Mouse (Mus musculus): ENCODE results near the gene Cercam. TPM values are rescaled to one million over a fixed set of nuclear protein-coding genes. Genes with fewer than 3 reads are reported as not detected.
A peak's percentile ranks its signal among the peaks of the same experiment; 100 is the strongest.
"Not testable (repeated sequence)": the region's sequence is repeated elsewhere in the genome, so short reads cannot be mapped to it uniquely, and the experiment has no call there.

The Cercam gene
- polyA plus RNA-seq, 1 experiment from 2014 or later, result 22.6 TPM

DNA sequence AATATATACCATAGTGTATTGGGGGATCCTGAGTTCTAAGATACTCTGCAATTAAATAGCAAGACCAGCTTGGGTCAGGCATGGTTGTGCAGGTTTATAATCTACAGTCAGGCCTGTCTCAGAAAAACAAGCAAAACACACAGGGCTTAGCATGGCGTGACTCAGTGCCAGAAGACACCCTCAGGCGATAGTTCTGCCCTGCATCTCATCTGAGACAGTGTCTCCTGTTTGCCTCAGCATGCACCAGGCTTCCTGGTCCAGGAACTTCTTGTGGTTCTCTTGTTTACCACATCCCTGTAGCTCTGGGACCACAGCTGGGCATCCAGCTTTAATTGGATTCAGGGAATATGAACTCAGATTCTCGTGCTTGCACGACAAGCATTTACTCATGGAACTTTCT lies 3.8 kb upstream of the Cercam start:
- H3K4me2 ChIP-seq (ENCODE audit: low read length), result no peak overlapping the region
- H3K9me3 ChIP-seq (ENCODE audit: control insufficient read depth, low read length), result no peaks in the 10 kb centered on the region
- no peak for ATAC-seq
- H3K27me3 ChIP-seq (replicated peaks; ENCODE audit: control insufficient read depth, insufficient read depth, low read length), result no peaks in the 10 kb centered on the region
- H3K36me3 ChIP-seq (ENCODE audit: control insufficient read depth, insufficient read depth, low read length), result no peaks in the 10 kb centered on the region
- no peak overlapping the region for H3K27ac ChIP-seq (ENCODE audit: low read depth, low read length)
- H3K9ac ChIP-seq (ENCODE audit: low read depth, low read length), result no peak overlapping the region
- H3K4me3 ChIP-seq (ENCODE audit: low read length), result no peak overlapping the region
- 82% methylated on average over 4 of the region's 4 CpGs for WGBS
- peaks cover 7% of the 10 kb centered on the region for H3K4me1 ChIP-seq (ENCODE audit: control insufficient read depth, insufficient read depth, low read depth, low read length)

DNA sequence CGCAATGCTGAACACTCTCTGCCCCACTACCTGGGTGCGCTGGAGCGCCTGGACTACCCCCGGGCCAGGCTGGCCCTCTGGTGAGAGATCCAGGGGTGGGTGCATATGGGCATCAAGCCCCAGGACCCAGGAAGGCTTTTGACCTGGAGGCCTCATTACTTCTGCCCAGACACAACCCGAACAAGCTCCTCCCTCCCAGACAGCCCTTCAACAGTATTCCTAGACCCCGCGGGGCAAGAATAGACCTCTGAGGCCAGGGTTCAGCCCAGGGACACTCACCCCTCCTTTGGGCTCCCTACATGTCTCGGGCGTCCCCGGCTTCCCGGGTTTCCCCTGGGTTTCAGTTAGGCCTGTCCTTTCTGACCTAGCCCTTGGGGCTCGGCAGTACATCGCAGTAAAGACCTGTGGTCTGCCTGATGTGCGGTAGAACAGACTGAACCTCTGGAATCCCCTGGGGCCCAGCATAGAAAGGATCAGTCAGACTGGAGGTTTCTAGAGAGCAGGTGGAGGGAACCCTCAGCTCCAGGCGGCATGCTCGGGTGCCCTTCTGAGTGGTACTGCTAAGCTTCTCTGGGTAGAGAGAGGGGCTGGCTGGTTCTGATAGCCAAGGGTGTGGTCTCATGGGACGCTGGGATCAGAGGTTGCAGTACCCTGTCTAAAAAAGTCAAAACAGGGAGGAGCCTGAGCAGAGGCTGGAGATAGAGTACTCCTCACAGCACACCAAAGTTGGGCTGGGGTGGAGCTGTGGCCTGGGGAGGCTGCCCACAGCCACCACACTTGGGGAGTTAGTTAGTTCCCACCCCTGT lies 885 bp downstream of the Cercam start:
- Histone ChIP-seq H3K4me2 (ENCODE audit: low read length) (peak overlapping the region; percentile 87), H3K27me3 (replicated peaks; ENCODE audit: control insufficient read depth, insufficient read depth, low read length) (no peaks in the 10 kb centered on the region), H3K27ac (ENCODE audit: low read depth, low read length) (peak overlapping the region; percentile 81), H3K36me3 (ENCODE audit: control insufficient read depth, insufficient read depth, low read length) (no peaks in the 10 kb centered on the region), H3K9ac (ENCODE audit: low read depth, low read length) (peak overlapping the region; percentile 76), H3K4me1 (ENCODE audit: control insufficient read depth, insufficient read depth, low read depth, low read length) (peaks cover 8% of the 10 kb centered on the region), H3K4me3 (ENCODE audit: low read length) (peak overlapping the region; percentile 56), H3K9me3 (ENCODE audit: control insufficient read depth, low read length) (no peaks in the 10 kb centered on the region)
- peak; percentile 18 for ATAC-seq
- 5% methylated on average over 17 of the region's 17 CpGs for WGBS

DNA sequence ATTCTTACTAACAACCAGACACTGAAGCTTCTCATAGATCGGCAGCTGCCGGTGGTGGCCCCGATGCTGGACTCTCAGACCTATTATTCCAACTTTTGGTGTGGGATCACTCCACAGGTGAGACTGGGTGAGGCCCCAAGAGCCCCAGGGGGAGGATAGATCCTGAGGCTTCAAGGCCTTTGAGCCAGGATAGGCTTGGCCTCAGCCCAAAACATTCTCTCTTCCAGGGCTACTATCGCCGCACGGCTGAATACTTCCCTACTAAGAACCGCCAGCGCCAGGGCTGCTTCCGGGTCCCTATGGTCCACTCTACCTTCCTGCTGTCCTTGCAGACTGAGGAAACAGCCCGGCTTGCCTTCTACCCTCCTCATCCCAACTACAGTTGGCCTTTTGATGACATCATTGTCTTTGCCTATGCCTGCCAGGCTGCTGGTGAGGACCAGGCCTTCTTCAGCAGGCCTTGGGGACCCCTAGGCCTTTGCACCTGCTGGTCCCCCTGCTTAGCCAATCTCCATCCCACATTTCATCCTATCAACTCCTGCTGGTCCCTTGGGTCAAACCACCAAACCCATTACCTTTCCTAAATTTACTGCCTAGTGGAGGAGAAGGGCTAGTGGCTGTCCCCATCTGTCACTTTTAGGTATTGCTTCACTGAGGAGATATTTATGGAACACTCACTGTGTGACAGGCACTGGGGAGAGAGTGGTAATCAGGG lies 3.8 kb downstream of the Cercam start:
- no peaks in the 10 kb centered on the region for H3K9me3 ChIP-seq (ENCODE audit: control insufficient read depth, low read length)
- no peak overlapping the region for H3K4me3 ChIP-seq (ENCODE audit: low read length)
- H3K27ac ChIP-seq (ENCODE audit: low read depth, low read length), result no peak overlapping the region
- H3K27me3 ChIP-seq (replicated peaks; ENCODE audit: control insufficient read depth, insufficient read depth, low read length), result no peaks in the 10 kb centered on the region
- 91% methylated on average over 10 of the region's 10 CpGs for WGBS
- H3K36me3 ChIP-seq (ENCODE audit: control insufficient read depth, insufficient read depth, low read length), result no peaks in the 10 kb centered on the region; the same call in 1 of the 2 replicates
- ATAC-seq, result no peak
- no peak overlapping the region for H3K9ac ChIP-seq (ENCODE audit: low read depth, low read length)
- no peak overlapping the region for H3K4me2 ChIP-seq (ENCODE audit: low read length)
- peaks cover 8% of the 10 kb centered on the region for H3K4me1 ChIP-seq (ENCODE audit: control insufficient read depth, insufficient read depth, low read depth, low read length)

DNA sequence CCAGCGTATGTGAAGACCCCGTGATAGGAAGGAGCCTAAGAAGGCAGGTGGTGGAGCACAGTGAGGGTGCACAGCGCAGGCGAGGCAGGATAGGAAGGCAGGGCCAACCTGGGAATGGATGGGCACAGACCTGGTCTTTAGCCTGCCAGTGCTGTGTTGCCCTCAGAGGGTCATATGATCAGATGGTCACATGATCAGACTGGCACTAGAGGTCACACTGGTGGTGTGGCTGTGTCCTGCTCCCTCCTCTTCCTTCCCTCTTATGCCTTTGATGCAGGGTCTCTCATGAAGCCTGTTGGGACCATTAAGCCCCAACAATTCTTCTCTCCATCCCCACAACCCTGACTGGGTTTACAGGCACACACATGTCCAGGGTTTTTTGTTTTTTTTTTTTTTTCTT lies 4.8 kb downstream of the Cercam start:
- H3K9me3 ChIP-seq (ENCODE audit: control insufficient read depth, low read length), result no peaks in the 10 kb centered on the region
- no peak overlapping the region for H3K4me3 ChIP-seq (ENCODE audit: low read length)
- ATAC-seq, result no peak
- no peak overlapping the region for H3K27ac ChIP-seq (ENCODE audit: low read depth, low read length)
- peaks cover 8% of the 10 kb centered on the region for H3K4me1 ChIP-seq (ENCODE audit: control insufficient read depth, insufficient read depth, low read depth, low read length)
- H3K27me3 ChIP-seq (replicated peaks; ENCODE audit: control insufficient read depth, insufficient read depth, low read length), result no peaks in the 10 kb centered on the region
- H3K4me2 ChIP-seq (ENCODE audit: low read length), result no peak overlapping the region
- 93% methylated on average over 4 of the region's 4 CpGs for WGBS
- no peaks in the 10 kb centered on the region; the same call in 1 of the 2 replicates for H3K36me3 ChIP-seq (ENCODE audit: control insufficient read depth, insufficient read depth, low read length)
- no peak overlapping the region for H3K9ac ChIP-seq (ENCODE audit: low read depth, low read length)

DNA sequence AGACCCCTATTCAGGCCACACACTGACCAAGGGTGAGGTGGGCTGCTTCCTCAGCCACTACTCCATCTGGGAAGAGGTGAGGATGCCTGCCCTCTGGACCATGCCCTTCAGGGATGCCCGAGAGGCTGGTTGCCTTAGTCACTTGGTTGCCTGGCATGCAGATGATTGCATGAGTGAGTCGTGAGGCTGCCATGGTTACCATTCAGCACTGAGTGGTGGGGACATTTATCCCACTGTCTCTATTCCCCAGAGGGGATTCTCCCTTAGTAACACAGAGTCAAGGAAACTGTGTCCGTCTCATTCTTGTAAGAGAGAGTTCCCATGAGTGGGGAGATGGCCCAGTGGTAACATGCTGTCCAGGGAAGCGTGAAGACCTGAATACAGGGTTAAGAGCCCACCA lies 9.1 kb downstream of the Cercam start:
- WGBS, result 34% methylated on average over 4 of the region's 4 CpGs
- Histone ChIP-seq H3K9ac (ENCODE audit: low read depth, low read length) (no peak overlapping the region; the same call in 1 of the 2 replicates), H3K27me3 (replicated peaks; ENCODE audit: control insufficient read depth, insufficient read depth, low read length) (no peaks in the 10 kb centered on the region), H3K4me1 (ENCODE audit: control insufficient read depth, insufficient read depth, low read depth, low read length) (no peaks in the 10 kb centered on the region), H3K4me2 (ENCODE audit: low read length) (no peak overlapping the region), H3K9me3 (ENCODE audit: control insufficient read depth, low read length) (no peaks in the 10 kb centered on the region), H3K36me3 (ENCODE audit: control insufficient read depth, insufficient read depth, low read length) (peaks cover 8% of the 10 kb centered on the region), H3K4me3 (ENCODE audit: low read length) (no peak overlapping the region), H3K27ac (ENCODE audit: low read depth, low read length) (no peak overlapping the region)
- peak; percentile 76 for ATAC-seq

DNA sequence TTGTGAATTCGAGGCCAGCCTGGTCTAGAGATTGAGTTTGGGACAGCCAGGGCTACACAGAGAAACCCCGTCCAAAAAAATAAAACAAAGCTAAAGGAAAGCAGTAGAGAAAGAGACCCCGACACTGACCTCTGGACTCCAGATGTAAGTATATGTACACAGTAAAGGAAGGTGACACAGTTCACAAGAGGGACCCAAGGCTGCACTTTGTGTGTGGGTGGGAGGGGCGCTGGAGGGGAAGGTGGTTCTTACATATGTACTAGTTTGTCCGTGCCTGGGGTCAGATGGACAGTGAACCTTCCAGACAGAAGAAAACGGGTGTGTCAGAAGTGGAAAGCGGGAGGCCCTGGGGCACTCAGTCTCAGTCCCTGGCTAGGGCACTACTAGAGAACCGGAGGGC lies 10.2 kb downstream of the Cercam start:
- H3K4me1 ChIP-seq (ENCODE audit: control insufficient read depth, insufficient read depth, low read depth, low read length), result no peaks in the 10 kb centered on the region
- no peaks in the 10 kb centered on the region for H3K27me3 ChIP-seq (replicated peaks; ENCODE audit: control insufficient read depth, insufficient read depth, low read length)
- WGBS, result 83% methylated on average over 8 of the region's 8 CpGs
- H3K4me3 ChIP-seq (ENCODE audit: low read length), result no peak overlapping the region
- no peak overlapping the region for H3K9ac ChIP-seq (ENCODE audit: low read depth, low read length)
- no peak overlapping the region for H3K27ac ChIP-seq (ENCODE audit: low read depth, low read length)
- no peaks in the 10 kb centered on the region for H3K9me3 ChIP-seq (ENCODE audit: control insufficient read depth, low read length)
- peaks cover 8% of the 10 kb centered on the region for H3K36me3 ChIP-seq (ENCODE audit: control insufficient read depth, insufficient read depth, low read length)
- no peak for ATAC-seq
- no peak overlapping the region for H3K4me2 ChIP-seq (ENCODE audit: low read length)

DNA sequence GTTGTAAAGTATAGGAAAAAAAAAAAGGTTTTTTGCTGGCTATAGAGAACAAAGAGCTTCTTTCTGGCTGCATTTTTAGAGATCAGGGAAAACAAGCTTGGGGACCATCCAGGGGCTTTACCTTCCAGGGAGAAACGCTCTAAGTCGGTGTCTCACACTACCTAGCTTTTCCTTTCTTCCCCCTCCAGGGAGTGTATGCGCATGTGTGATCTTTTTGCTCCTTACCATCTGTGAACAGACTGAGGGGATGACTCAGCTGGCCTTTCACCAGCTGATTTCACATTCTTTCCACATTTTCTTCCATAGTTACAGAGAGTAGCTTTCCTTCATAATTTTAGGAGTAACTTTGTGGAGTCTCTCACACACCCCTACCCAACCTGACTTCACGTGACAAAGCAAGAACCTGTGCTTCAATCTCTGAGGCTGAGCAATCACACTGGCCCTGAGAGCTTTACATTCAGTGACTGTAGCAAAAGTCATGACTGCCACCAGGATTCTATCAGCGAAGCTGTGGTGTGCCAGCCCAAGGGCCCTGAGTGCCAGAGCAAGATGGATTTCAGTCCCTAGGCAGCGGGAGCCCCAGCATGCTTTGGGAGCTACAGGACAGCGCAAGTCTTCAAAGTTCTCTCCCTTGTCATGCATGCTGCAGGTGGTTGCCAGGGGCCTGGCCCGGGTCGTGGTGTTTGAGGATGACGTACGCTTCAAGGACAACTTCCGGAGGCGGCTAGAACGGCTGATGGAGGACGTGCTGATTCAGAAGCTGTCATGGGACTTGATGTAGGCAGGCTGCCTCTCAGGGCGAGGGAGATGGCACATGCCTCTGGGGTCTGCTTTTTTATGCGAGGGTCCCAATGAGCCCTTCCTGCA lies 11.2 kb downstream of the Cercam start:
- Histone ChIP-seq H3K4me1 (ENCODE audit: control insufficient read depth, insufficient read depth, low read depth, low read length) (no peaks in the 10 kb centered on the region), H3K27me3 (replicated peaks; ENCODE audit: control insufficient read depth, insufficient read depth, low read length) (no peaks in the 10 kb centered on the region), H3K9me3 (ENCODE audit: control insufficient read depth, low read length) (no peaks in the 10 kb centered on the region), H3K36me3 (ENCODE audit: control insufficient read depth, insufficient read depth, low read length) (peaks cover 8% of the 10 kb centered on the region), H3K4me3 (ENCODE audit: low read length) (no peak overlapping the region), H3K27ac (ENCODE audit: low read depth, low read length) (no peak overlapping the region), H3K4me2 (ENCODE audit: low read length) (no peak overlapping the region), H3K9ac (ENCODE audit: low read depth, low read length) (no peak overlapping the region)
- WGBS, result 79% methylated on average over 17 of the region's 17 CpGs
- no peak for ATAC-seq

DNA sequence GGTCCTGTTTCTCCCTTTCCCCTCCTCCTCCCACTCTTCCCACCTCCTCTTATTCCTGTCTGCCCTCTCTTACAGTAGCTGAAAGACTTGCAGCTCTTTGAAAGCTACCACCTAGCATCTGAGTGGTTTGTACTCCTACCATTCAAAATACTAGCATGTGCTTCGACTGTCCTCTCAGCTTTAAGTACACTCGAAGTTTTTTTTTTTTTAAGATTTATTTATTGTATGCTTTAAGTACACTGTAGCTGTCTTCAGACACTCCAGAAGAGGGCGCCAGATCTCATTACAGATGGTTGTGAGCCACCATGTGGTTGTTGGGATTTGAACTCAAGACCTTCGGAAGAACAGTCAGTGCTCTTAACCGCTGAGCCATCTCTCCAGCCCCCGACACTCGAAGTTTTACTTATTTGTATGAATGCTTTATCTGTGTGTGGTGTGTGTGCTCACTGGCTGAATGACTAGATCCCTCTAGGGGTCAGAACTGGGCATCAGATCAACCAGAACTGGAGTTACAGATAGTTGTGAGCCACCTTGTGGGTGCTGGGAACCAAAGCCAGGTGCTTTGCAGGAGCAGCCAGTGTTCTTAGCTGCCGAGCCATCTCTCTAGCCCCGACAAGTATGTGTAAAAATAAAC lies 17.8 kb downstream of the Cercam start:
- not testable (repeated sequence) for H3K36me3 ChIP-seq (ENCODE audit: control insufficient read depth, insufficient read depth, low read length); H3K4me2 ChIP-seq (ENCODE audit: low read length); H3K9ac ChIP-seq (ENCODE audit: low read depth, low read length); H3K27me3 ChIP-seq (replicated peaks; ENCODE audit: control insufficient read depth, insufficient read depth, low read length); H3K27ac ChIP-seq (ENCODE audit: low read depth, low read length); H3K9me3 ChIP-seq (ENCODE audit: control insufficient read depth, low read length); H3K4me3 ChIP-seq (ENCODE audit: low read length); ATAC-seq
- 87% methylated on average over 9 of the region's 9 CpGs for WGBS
- H3K4me1 ChIP-seq (ENCODE audit: control insufficient read depth, insufficient read depth, low read depth, low read length), result peaks cover 14% of the 10 kb centered on the region

Measured in hindbrain, embryonic 16.5 days (tissue).